Mouse (Mus musculus) hindbrain, embryonic 11.5 days (tissue): Measurements from ENCODE around the gene Glcci1. TPM values are rescaled to one million over a fixed set of nuclear protein-coding genes. Genes with fewer than 3 reads are reported as not detected.

ENCODE experiments used
- ATAC-seq: fragments of 200-750 bp; cut with Nextera tagmentation; 2 replicates; pipeline ENCODE4 v1.8.0; 2017; ENCODE audit warnings: mild to moderate bottlenecking, moderate TSS enrichment, moderate library complexity; ENCODE audit not compliant: low FRiP score
- DNase-seq: peaks from one replicate; pipeline ENCODE4 v3.0.0-alpha.2; 2015; ENCODE audit warnings: low spot score
- H3K27ac ChIP-seq: fragments of 300-500 bp; sonication (generic); 2 replicates; pipeline ENCODE4 v1.5.1; 2014; ENCODE audit warnings: mild to moderate bottlenecking, low read depth, low read length
- H3K27me3 ChIP-seq: fragments of 300-500 bp; sonication (generic); 2 replicates; pipeline ENCODE4 v1.6.1; 2014; ENCODE audit warnings: mild to moderate bottlenecking, low read length, moderate library complexity, mixed read lengths; ENCODE audit not compliant: control insufficient read depth, insufficient read depth
- H3K36me3 ChIP-seq: fragments of 300-500 bp; sonication (generic); 2 replicates; pipeline ENCODE4 v1.6.1; 2014; ENCODE audit warnings: mild to moderate bottlenecking, low read length, moderate library complexity, mixed read lengths; ENCODE audit not compliant: control insufficient read depth, insufficient read depth
- H3K4me1 ChIP-seq: fragments of 300-500 bp; sonication (generic); replicated peaks from 2 replicates; pipeline ENCODE4 v1.6.1; 2014; ENCODE audit warnings: low read length, mixed read lengths; ENCODE audit not compliant: control insufficient read depth, insufficient read depth
- H3K4me2 ChIP-seq: fragments of 300-500 bp; sonication (generic); replicated peaks from 2 replicates; pipeline ENCODE4 v1.6.1; 2014; ENCODE audit warnings: mild to moderate bottlenecking, low read depth, low read length
- H3K4me3 ChIP-seq: fragments of 300-500 bp; sonication (generic); 2 replicates; pipeline ENCODE4 v1.5.1; 2014; ENCODE audit warnings: low read depth, low read length
- H3K9ac ChIP-seq: fragments of 300-500 bp; sonication (generic); 2 replicates; pipeline ENCODE4 v1.6.1; 2014; ENCODE audit warnings: low read depth, low read length
- H3K9me3 ChIP-seq: fragments of 300-500 bp; sonication (generic); 2 replicates; pipeline ENCODE4 v1.6.1; 2016; ENCODE audit warnings: low read length; ENCODE audit not compliant: control insufficient read depth
- WGBS: fragments of 180-500 bp; shearing (Covaris S2); extraction: QIAGEN DNeasy Blood & Tissue Kit; methylation state at CpG from one replicate; pipeline ENCODE4 v1.1.7; 2014; 5-methylcytosine and 5-hydroxymethylcytosine counted together
- polyA plus RNA-seq: library from polyadenylated mRNA; unstranded; fragments of >200 nt; fragmentation: Nextera tagmentation; extraction: Ambion mirVana; gene quantifications from 2 replicates; pipeline ENCODE4 v1.2.1, GENCODE M21; 2014

The Glcci1 gene
- polyA plus RNA-seq, 1 experiment from 2014 or later: 15.1 TPM

DNA sequence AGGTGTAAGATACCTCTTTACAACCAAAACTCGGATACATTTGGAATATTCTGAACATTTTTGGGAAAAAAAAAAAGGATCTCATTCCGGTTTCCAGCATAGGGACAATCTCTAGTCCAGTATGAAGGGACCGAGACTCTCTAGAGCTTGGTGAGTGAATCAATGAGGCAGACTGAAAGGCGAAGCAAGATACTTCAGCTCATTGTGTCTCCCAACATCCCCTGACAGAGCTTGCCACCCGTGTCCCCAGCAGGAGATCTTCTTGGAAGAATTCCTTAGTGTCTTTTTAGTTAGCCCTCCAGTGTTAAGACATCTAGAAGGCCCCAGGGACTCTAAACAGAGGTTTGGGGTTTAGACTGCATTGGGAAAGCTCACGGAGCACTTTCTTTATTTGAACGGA is 20.1 kb upstream of the Glcci1 start:
- WGBS: 71% methylated on average over 7 of the region's 7 CpGs
- no peaks in the 10 kb centered on the region for H3K4me1 ChIP-seq
- no peaks in the 10 kb centered on the region for H3K36me3 ChIP-seq
- H3K4me2 ChIP-seq: no peak overlapping the region
- ATAC-seq (no peak), DNase-seq (no peak)
- no peak overlapping the region for H3K27ac ChIP-seq
- H3K9me3 ChIP-seq: no peaks in the 10 kb centered on the region
- no peak overlapping the region for H3K9ac ChIP-seq
- no peaks in the 10 kb centered on the region for H3K27me3 ChIP-seq
- H3K4me3 ChIP-seq: no peak overlapping the region

DNA sequence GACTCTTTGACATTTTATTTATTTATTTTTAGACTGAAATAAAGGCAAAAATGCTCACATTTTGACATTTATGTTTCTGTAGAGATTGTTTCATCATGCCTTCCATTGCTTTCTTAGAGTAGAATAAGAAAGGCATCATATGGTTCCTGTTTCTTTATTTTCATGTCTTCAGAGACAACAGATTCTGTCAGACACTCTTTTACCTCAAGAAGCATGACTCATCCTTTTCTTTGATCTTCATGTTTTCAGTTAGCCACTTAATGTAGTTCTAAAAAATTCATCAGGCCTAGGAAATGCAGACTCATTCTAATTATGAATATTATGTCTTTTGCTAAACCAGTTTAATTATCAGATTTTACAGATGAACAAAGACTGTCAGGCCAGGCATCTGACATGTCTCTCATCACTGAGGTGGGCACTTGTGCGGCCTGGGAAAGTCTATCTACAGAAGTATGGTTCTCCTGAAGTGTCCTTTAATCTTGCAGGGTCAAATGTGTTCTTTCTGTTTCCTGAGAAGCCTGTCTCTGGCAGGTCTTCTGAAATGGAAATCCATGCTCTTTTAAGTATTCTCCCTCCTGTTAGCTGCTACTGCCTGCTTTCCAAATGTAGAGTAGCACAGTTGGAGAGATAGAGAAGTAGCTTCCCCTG is 19.3 kb upstream of the Glcci1 start:
- 78% methylated on average over 1 of the region's 1 CpGs for WGBS
- no peaks in the 10 kb centered on the region for H3K9me3 ChIP-seq
- H3K4me2 ChIP-seq: no peak overlapping the region
- no peak for ATAC-seq
- no peak overlapping the region for H3K9ac ChIP-seq
- H3K36me3 ChIP-seq: no peaks in the 10 kb centered on the region
- H3K4me3 ChIP-seq: no peak overlapping the region
- no peaks in the 10 kb centered on the region for H3K4me1 ChIP-seq
- no peak overlapping the region for H3K27ac ChIP-seq
- no peak for DNase-seq
- no peaks in the 10 kb centered on the region for H3K27me3 ChIP-seq

DNA sequence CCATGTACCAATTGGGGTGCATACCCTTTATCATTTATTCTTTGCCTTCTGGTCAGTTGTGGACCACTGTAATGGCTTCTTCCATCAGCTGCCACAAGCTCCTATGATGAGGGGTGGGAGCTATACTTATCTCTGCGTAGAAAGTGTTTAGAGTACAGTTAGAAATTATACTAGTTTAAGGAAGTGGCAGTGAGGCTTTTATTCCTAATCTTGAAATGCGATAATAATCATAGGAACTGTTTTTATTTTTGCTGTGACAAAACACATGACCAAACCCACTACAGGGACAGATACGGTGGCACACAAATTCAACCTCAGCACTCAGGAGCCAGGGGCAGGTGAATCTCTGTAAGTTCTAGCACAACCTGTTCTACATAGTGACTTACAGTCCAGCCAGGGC is 17.2 kb upstream of the Glcci1 start:
- Histone ChIP-seq H3K4me2 (no peak overlapping the region), H3K27me3 (no peaks in the 10 kb centered on the region), H3K9me3 (no peaks in the 10 kb centered on the region), H3K4me1 (no peaks in the 10 kb centered on the region), H3K9ac (no peak overlapping the region), H3K36me3 (no peaks in the 10 kb centered on the region), H3K27ac (no peak overlapping the region), H3K4me3 (no peak overlapping the region)
- ATAC-seq: no peak
- WGBS: 93% methylated on average over 3 of the region's 3 CpGs
- DNase-seq: no peak

DNA sequence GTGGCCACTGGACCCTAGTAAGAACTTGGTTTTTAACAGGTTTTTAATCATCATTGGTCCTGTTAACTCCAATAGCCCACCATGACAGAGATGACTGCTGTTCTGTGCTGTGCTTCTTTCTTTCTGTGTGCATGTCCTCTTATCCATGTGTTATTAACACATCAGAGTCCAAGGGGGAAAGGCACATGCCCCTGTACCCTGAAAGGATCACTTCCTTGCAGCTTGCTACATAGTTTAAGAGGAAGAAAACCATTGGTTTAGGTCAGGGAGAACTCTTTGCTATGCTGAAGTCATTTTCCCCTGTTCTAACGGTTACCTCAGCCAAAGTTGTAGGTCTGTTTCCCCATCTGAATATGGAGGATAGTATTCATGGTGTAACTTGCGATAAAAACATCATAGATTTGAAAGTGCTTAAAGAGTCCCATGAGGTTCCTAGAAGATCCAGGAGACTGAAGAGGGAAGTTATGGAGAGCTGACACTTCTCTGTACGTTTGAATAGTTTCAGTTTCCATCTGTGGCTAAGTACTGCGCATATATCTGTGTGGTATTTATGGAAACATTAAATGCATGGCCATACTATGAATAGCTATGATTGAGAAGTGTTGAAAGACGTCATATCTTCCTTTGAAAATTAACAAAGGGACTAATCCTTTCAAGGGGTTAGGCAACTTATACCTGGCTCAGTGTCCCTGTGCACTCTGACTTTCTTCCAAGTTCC is 14.1 kb upstream of the Glcci1 start:
- 91% methylated on average over 5 of the region's 5 CpGs for whole genome bisulfite sequencing
- no peak for ATAC-seq

DNA sequence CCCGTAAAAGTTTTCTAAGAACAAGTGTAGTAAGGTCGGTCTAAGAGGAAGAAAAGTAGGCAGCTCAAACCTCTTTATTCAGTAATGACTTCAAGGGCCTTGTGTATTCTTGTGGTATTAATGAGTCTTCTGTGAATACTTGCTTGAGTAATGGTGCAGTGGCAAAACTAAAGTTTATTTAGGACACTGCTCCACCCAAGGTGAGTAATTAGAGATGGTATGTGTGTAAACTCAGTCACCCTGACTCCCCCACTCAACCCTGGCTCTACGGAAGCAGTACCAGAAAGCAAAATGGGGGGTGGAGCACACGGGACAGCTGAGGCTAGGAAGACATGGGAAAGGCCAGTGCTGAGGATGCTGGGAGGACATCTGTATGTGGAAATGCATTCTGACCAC is 13.6 kb upstream of the Glcci1 start:
- no peak for DNase-seq
- Histone ChIP-seq H3K4me2 (no peak overlapping the region), H3K4me3 (no peak overlapping the region), H3K27ac (no peak overlapping the region), H3K4me1 (no peaks in the 10 kb centered on the region), H3K27me3 (no peaks in the 10 kb centered on the region), H3K9me3 (no peaks in the 10 kb centered on the region), H3K36me3 (no peaks in the 10 kb centered on the region), H3K9ac (no peak overlapping the region)
- WGBS: 91% methylated on average over 4 of the region's 4 CpGs
- ATAC-seq: no peak

More for the DNA sequence above, 14.1 kb upstream of the Glcci1 start:
- DNase-seq: no peak
- no peaks in the 10 kb centered on the region for H3K36me3 ChIP-seq
- H3K27ac ChIP-seq: no peak overlapping the region
- no peak overlapping the region for H3K4me2 ChIP-seq
- no peaks in the 10 kb centered on the region for H3K9me3 ChIP-seq
- H3K4me1 ChIP-seq: no peaks in the 10 kb centered on the region
- H3K27me3 ChIP-seq: no peaks in the 10 kb centered on the region
- no peak overlapping the region for H3K4me3 ChIP-seq
- no peak overlapping the region for H3K9ac ChIP-seq

DNA sequence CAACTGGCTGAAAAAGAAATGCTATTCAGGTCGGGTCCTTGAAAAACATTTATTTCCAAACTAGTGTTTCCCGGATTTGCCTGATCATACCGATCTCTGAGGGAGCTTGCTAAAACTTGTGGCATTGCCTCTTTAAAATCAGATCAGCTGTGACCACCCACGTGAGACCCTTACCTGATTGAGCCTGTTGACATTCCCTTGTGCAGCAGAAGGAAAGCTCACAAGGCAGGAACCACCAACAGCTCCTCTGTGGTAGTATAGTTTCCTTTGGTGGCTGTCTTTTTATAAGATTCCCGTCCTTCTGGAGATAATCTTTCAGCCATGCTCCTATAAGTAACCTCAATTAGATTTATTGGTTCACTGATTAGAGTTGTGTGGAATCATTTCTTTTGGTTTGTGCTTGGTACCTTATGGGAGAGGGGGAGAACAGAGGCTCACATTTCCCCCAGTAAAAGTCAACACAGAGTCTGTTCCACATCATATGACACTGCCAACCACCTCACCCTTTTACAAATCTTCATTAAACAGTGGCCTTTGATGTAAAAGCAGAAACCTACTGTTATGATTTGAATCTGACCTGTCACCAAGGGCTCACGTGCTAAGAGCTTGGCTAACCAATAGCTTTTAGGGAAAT is 12.0 kb upstream of the Glcci1 start:
- no peak overlapping the region for H3K27ac ChIP-seq
- no peak overlapping the region for H3K4me3 ChIP-seq
- DNase-seq (no peak), ATAC-seq (no peak)
- H3K4me2 ChIP-seq: no peak overlapping the region
- no peaks in the 10 kb centered on the region for H3K9me3 ChIP-seq
- no peaks in the 10 kb centered on the region for H3K4me1 ChIP-seq
- WGBS: 78% methylated on average over 6 of the region's 6 CpGs
- H3K36me3 ChIP-seq: no peaks in the 10 kb centered on the region
- H3K9ac ChIP-seq: no peak overlapping the region
- no peaks in the 10 kb centered on the region for H3K27me3 ChIP-seq

DNA sequence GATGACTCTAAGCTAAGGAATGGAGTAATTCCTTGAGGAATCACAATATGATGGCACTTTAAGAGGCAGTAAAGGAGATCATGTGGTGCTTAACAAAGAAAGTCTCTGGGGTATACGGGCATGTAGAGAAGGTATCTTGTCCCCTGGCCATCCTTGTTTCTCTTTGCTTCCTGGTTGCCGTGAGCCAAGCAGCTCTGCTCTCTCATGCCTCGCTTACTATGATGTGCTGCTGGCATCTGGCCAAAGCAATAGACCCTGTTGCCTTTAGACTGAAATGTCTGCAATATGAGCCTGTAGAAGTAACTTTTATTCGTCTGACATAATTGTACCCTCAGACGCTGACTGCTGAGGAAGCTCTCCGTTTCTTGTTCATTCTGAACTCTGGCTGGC is 11.5 kb upstream of the Glcci1 start:
- Histone ChIP-seq H3K4me1 (no peaks in the 10 kb centered on the region), H3K4me3 (no peak overlapping the region), H3K36me3 (no peaks in the 10 kb centered on the region), H3K27me3 (no peaks in the 10 kb centered on the region), H3K27ac (no peak overlapping the region), H3K4me2 (no peak overlapping the region), H3K9ac (no peak overlapping the region), H3K9me3 (no peaks in the 10 kb centered on the region)
- ATAC-seq: no peak
- DNase-seq: no peak
- whole genome bisulfite sequencing: 84% methylated on average over 6 of the region's 6 CpGs

DNA sequence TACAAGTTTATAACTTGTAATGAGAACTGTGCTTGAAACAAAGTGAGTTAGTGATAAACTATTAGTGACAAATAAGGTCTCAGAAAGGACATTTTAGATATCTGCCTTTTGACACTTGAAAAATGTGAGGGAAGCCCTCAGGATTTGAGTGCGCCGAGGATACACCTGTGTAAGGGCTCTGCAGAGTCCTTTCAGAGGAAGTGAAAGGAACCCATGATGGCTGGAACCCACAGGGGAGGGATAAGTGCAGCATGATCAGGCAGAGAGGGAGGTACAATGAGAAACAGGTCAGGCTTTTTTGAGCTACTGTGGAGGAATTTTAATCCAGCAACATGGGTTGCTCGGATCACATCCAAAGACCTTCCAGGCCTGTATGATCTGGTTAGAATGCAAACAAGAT is 10.4 kb upstream of the Glcci1 start:
- H3K27me3 ChIP-seq: no peaks in the 10 kb centered on the region
- H3K36me3 ChIP-seq: no peaks in the 10 kb centered on the region
- no peak overlapping the region for H3K9ac ChIP-seq
- WGBS: 93% methylated on average over 3 of the region's 3 CpGs
- no peaks in the 10 kb centered on the region for H3K4me1 ChIP-seq
- ATAC-seq (no peak), DNase-seq (no peak)
- H3K9me3 ChIP-seq: no peaks in the 10 kb centered on the region
- H3K4me2 ChIP-seq: no peak overlapping the region
- H3K27ac ChIP-seq: no peak overlapping the region
- no peak overlapping the region for H3K4me3 ChIP-seq

DNA sequence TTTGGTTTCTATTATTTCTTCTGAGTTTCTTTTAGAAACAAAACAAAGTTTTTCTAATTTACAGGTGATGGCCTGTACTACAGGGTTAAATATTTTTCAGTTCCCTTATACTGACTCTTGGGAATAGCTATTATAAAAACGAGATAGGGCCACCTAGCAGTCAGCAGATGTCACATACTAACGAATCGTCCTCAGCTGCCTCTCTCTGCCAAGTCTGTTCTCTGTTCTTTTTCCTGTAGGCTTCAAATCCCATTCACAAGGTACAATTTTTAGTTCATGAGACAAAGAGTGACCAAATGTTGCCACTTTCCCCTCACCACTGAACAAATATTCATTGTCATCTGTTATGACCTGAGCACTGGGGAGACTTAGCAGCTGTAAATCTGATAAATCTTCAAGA is 5.4 kb upstream of the Glcci1 start:
- Histone ChIP-seq H3K4me1 (no peaks in the 10 kb centered on the region), H3K36me3 (no peaks in the 10 kb centered on the region), H3K4me2 (no peak overlapping the region), H3K9ac (no peak overlapping the region), H3K9me3 (no peaks in the 10 kb centered on the region), H3K4me3 (no peak overlapping the region), H3K27me3 (no peaks in the 10 kb centered on the region), H3K27ac (no peak overlapping the region)
- DNase-seq (no peak), ATAC-seq (no peak)
- WGBS: 58% methylated on average over 3 of the region's 3 CpGs
